Mouse (Mus musculus): ENCODE measurements around the gene Gpd1.

GRCm38 (mm10) chr15:99719865-99720264 is 2.5 kb downstream of the Gpd1 start:
- no peak for TF ChIP-seq CTCF (IDR thresholded peaks at IDR 0.05; ENCODE audit: borderline replicate concordance, insufficient read depth, low read depth, low read length)
- no peak for TF ChIP-seq POLR2A (IDR thresholded peaks at IDR 0.05; ENCODE audit: borderline replicate concordance, insufficient read depth, low read length)
